Mouse (Mus musculus): ENCODE results near the gene Chrdl2. TPM values are rescaled to one million over a fixed set of nuclear protein-coding genes. Genes with fewer than 3 reads are reported as not detected.

Chrdl2 gene
- polyA plus RNA-seq, 1 experiment, result 4.3 TPM

- no peak for DNase-seq (ENCODE audit: low spot score)
These were observed 23.4 kb upstream of the Chrdl2 start for GRCm38 (mm10) chr7:99982256-99983242.

- DNase-seq (ENCODE audit: low spot score), result peak; percentile 38
These were observed 17.2 kb upstream of the Chrdl2 start for GRCm38 (mm10) chr7:99988725-99989124.

GRCm38 (mm10) chr7:99989844-99990760, 15.9 kb upstream of the Chrdl2 start:
- no peak for DNase-seq (ENCODE audit: low spot score)

- no peak for DNase-seq (ENCODE audit: low spot score)
These were observed 14.8 kb upstream of the Chrdl2 start for GRCm38 (mm10) chr7:99990990-99991707.

- DNase-seq (ENCODE audit: low spot score), result no peak
These were observed 12.8 kb upstream of the Chrdl2 start for GRCm38 (mm10) chr7:99993159-99993558.

GRCm38 (mm10) chr7:99995186-99995585, 10.8 kb upstream of the Chrdl2 start:
- DNase-seq (ENCODE audit: low spot score), result no peak

- no peak for DNase-seq (ENCODE audit: low spot score)
These were observed 7.3 kb upstream of the Chrdl2 start for GRCm38 (mm10) chr7:99998668-99999067.

- DNase-seq (ENCODE audit: low spot score), result no peak
These were observed 2.2 kb upstream of the Chrdl2 start for GRCm38 (mm10) chr7:100003781-100004180.

- DNase-seq (ENCODE audit: low spot score), result no peak
These were observed 439 bp downstream of the Chrdl2 start for GRCm38 (mm10) chr7:100006411-100006810.

- no peak for DNase-seq (ENCODE audit: low spot score)
These were observed 2.8 kb downstream of the Chrdl2 start for GRCm38 (mm10) chr7:100008765-100009164.

GRCm38 (mm10) chr7:100009640-100010039, 3.7 kb downstream of the Chrdl2 start:
- peak; percentile 38 for DNase-seq (ENCODE audit: low spot score)

GRCm38 (mm10) chr7:100010711-100011110, 4.7 kb downstream of the Chrdl2 start:
- DNase-seq (ENCODE audit: low spot score), result no peak

GRCm38 (mm10) chr7:100012085-100012484, 6.1 kb downstream of the Chrdl2 start:
- no peak for DNase-seq (ENCODE audit: low spot score)

- no peak for DNase-seq (ENCODE audit: low spot score)
These were observed 6.5 kb downstream of the Chrdl2 start for GRCm38 (mm10) chr7:100012515-100012914.

GRCm38 (mm10) chr7:100014123-100014600, 8.2 kb downstream of the Chrdl2 start:
- DNase-seq (ENCODE audit: low spot score), result no peak

GRCm38 (mm10) chr7:100017056-100017455, 11.1 kb downstream of the Chrdl2 start:
- DNase-seq (ENCODE audit: low spot score), result no peak

- no peak for DNase-seq (ENCODE audit: low spot score)
These were observed 21.4 kb downstream of the Chrdl2 start for GRCm38 (mm10) chr7:100027353-100027752.

- DNase-seq (ENCODE audit: low spot score), result no peak
These were observed 23.3 kb downstream of the Chrdl2 start for GRCm38 (mm10) chr7:100029307-100029706.

- DNase-seq (ENCODE audit: low spot score), result no peak
These were observed 25.2 kb downstream of the Chrdl2 start for GRCm38 (mm10) chr7:100030996-100031749.

- no peak for DNase-seq (ENCODE audit: low spot score)
These were observed 27.7 kb downstream of the Chrdl2 start for GRCm38 (mm10) chr7:100033672-100034071.

Data from urinary bladder, adult 2 months (tissue).